ENCODE assay signal across 27 mouse cellular contexts in the genomic region with DNA sequence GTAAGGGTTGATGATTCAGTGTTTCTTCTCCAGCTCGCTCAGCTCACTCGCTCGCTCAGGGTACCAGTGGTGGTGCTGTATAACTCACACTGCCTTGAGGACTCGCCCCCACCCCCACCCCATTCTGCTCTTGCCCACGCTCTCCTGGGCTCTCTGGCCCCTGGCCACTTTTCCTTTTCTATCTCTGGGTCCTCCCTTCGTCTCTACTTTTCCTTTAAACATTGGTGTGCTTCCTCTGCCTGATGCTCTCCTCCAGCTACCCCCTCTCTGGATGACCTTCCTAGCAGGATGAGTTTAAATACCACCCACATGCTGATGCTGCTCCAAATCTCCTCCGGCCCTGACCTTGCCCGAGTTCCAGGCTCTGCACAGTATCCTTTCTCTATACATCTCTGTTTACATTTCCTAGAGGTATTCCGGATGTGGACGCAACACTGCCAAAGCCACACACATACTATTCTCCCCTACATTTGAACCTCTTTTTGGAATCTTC. TPM values are rescaled to one million over a fixed set of nuclear protein-coding genes. Genes with fewer than 3 reads are reported as not detected.
A peak's percentile ranks its signal among the peaks of the same experiment; 100 is the strongest.
DNase-seq lines count a peak whose midpoint lies in the region; ATAC-seq lines count a peak whose summit lies in the region.
"Had no signal": no experiment of that assay in that cellular context is flagged by ENCODE, and none has a peak within 500 bp of the region (broad histone marks: within the 10 kb centered on the region; RNA-seq: fewer than 3 reads in every experiment).

No protein-coding gene starts in this region.

- no peaks in the 10 kb centered on the region for H3K27me3 ChIP-seq in heart, embryonic 13.5 days (replicated peaks)
- no peaks in the 10 kb centered on the region for H3K27me3 ChIP-seq in midbrain, embryonic 11.5 days (ENCODE audit: control insufficient read depth, insufficient read depth, low read length)
- no peaks in the 10 kb centered on the region for H3K27me3 ChIP-seq in midbrain, embryonic 15.5 days (replicated peaks)
- H3K27me3 ChIP-seq: embryonic facial prominence, embryonic 13.5 days; hindbrain, embryonic 15.5 days; intestine, embryonic 15.5 days; neural tube, embryonic 15.5 days; stomach, embryonic 15.5 days had no signal

- peak overlapping the region; percentile 20; the same call in 1 of the 2 replicates for H3K27ac ChIP-seq in heart, embryonic 13.5 days (replicated peaks)
- H3K27ac ChIP-seq in midbrain, embryonic 11.5 days (ENCODE audit: low read depth, low read length): no peak overlapping the region
- no peak overlapping the region for H3K27ac ChIP-seq in midbrain, embryonic 15.5 days
- H3K27ac ChIP-seq: embryonic facial prominence, embryonic 13.5 days; gastrocnemius, adult 2 months; hindbrain, embryonic 15.5 days; intestine, embryonic 15.5 days; layer of hippocampus, adult 2 months; neural tube, embryonic 15.5 days; stomach, embryonic 15.5 days had no signal

- H3K4me1 ChIP-seq in heart, embryonic 13.5 days: peaks cover 25% of the 10 kb centered on the region
- peaks cover 24% of the 10 kb centered on the region for H3K4me1 ChIP-seq in midbrain, embryonic 11.5 days (ENCODE audit: control insufficient read depth, insufficient read depth, low read length)
- H3K4me1 ChIP-seq in midbrain, embryonic 15.5 days: peaks cover 23% of the 10 kb centered on the region

- no peak overlapping the region for H3K4me3 ChIP-seq in heart, embryonic 13.5 days
- no peak overlapping the region for H3K4me3 ChIP-seq in midbrain, embryonic 11.5 days (ENCODE audit: low read depth, low read length)
- H3K4me3 ChIP-seq in midbrain, embryonic 15.5 days: no peak overlapping the region
- H3K4me3 ChIP-seq: embryonic facial prominence, embryonic 13.5 days; erythroblast, embryonic 14.5 days; gastrocnemius, adult 2 months; hindbrain, embryonic 15.5 days; intestine, embryonic 15.5 days; layer of hippocampus, adult 2 months; limb, embryonic 10.5 days; myocyte; neural tube, embryonic 15.5 days; stomach, embryonic 15.5 days had no signal

- intact Hi-C loops in heart, postnatal 14 days (cut with DNase I): no loop called here

- 58% methylated on average over 10 of the region's 10 CpGs for WGBS in heart, embryonic 13.5 days
- WGBS in midbrain, embryonic 11.5 days: 44% methylated on average over 10 of the region's 10 CpGs
- WGBS in midbrain, embryonic 15.5 days: 52% methylated on average over 10 of the region's 10 CpGs

- no peaks in the 10 kb centered on the region for H3K36me3 ChIP-seq in heart, embryonic 13.5 days
- H3K36me3 ChIP-seq in midbrain, embryonic 11.5 days (ENCODE audit: control insufficient read depth, insufficient read depth, low read length): no peaks in the 10 kb centered on the region
- H3K36me3 ChIP-seq in midbrain, embryonic 15.5 days (replicated peaks): no peaks in the 10 kb centered on the region
- H3K36me3 ChIP-seq: embryonic facial prominence, embryonic 13.5 days; hindbrain, embryonic 15.5 days; intestine, embryonic 15.5 days; neural tube, embryonic 15.5 days; stomach, embryonic 15.5 days had no signal

- no peak for ATAC-seq in heart, embryonic 13.5 days (ENCODE audit: extremely low read depth, insufficient number of reproducible peaks, low FRiP score, low TSS enrichment)
- no peak for ATAC-seq in midbrain, embryonic 11.5 days (ENCODE audit: low FRiP score)
- ATAC-seq in midbrain, embryonic 15.5 days (replicated peaks): no peak
- ATAC-seq: forebrain, embryonic 14.5 days; intestine, embryonic 15.5 days; midbrain, embryonic 16.5 days had no signal

- no peak overlapping the region for H3K4me2 ChIP-seq in heart, embryonic 13.5 days
- H3K4me2 ChIP-seq in midbrain, embryonic 11.5 days: no peak overlapping the region
- H3K4me2 ChIP-seq in midbrain, embryonic 15.5 days: no peak overlapping the region
- H3K4me2 ChIP-seq: embryonic facial prominence, embryonic 13.5 days; hindbrain, embryonic 15.5 days; intestine, embryonic 15.5 days; neural tube, embryonic 15.5 days; stomach, embryonic 15.5 days had no signal

- peak overlapping the region; percentile 40; the same call in 1 of the 2 replicates for H3K9ac ChIP-seq in heart, embryonic 13.5 days
- no peak overlapping the region for H3K9ac ChIP-seq in midbrain, embryonic 11.5 days (ENCODE audit: low read length)
- no peak overlapping the region for H3K9ac ChIP-seq in midbrain, embryonic 15.5 days
- H3K9ac ChIP-seq: embryonic facial prominence, embryonic 13.5 days; hindbrain, embryonic 15.5 days; intestine, embryonic 15.5 days; neural tube, embryonic 15.5 days; stomach, embryonic 15.5 days had no signal

- no peaks in the 10 kb centered on the region for H3K9me3 ChIP-seq in heart, embryonic 13.5 days
- H3K9me3 ChIP-seq in midbrain, embryonic 11.5 days (ENCODE audit: control insufficient read depth, low read length): no peaks in the 10 kb centered on the region
- H3K9me3 ChIP-seq in midbrain, embryonic 15.5 days: no peaks in the 10 kb centered on the region
- H3K9me3 ChIP-seq: embryonic facial prominence, embryonic 13.5 days; hindbrain, embryonic 15.5 days; intestine, embryonic 15.5 days; limb, embryonic 10.5 days; neural tube, embryonic 15.5 days; stomach, embryonic 15.5 days had no signal

- DNase-seq in adrenal gland, adult (ENCODE audit: inconsistent age in 2 of 2, low spot score in 1 of 2): peak; percentile 50 to 74
- no peak for DNase-seq in adrenal gland, adult 8-10 months
- no peak for DNase-seq in heart, postnatal 14 days
- DNase-seq in midbrain, embryonic 11.5 days (ENCODE audit: low spot score, missing footprints): peak; percentile 71
- no peak for DNase-seq in gastrocnemius, postnatal 25 days
- DNase-seq: cerebellum, adult 18-20 months; cerebellum, postnatal 25 days; gastrocnemius, adult 2 months; heart, postnatal 36 days; kidney, adult 8-10 months; liver; lung, adult 2 months; lung, postnatal 14 days; thymus, postnatal 25 days had no signal

RNA-seq across cellular contexts. Expression of gene Msi2, which starts 2.9 kb away (rescaled TPM):
- total RNA-seq in adrenal gland, adult 8-10 months (2022): 100 to 1,000 TPM; 158 to 319 (median 228) TPM
- 16.2 and 18.8 TPM in 2 replicates for polyA plus RNA-seq in heart, embryonic 13.5 days (2015; fragmentation: Nextera tagmentation; extraction: Ambion mirVana)
- total RNA-seq in heart, postnatal 14 days (2021): 100 to 1,000 TPM; 196 to 206 TPM
- 25.7 and 27.0 TPM in 2 replicates for polyA plus RNA-seq in midbrain, embryonic 11.5 days (2014; fragmentation: Nextera tagmentation; extraction: Ambion mirVana)
- polyA plus RNA-seq in midbrain, embryonic 15.5 days (2015; fragmentation: Nextera tagmentation; extraction: Ambion mirVana): 32.0 and 33.6 TPM in 2 replicates
- 100 to 1,000 TPM; 158 TPM for total RNA-seq in gastrocnemius, postnatal 25 days (2021)

Comparison
In these comparisons a context has a peak if more than half of its experiments do, and no peak if none do; other contexts are left out.
1. DNase-seq: peak in adrenal gland, adult (2 of 2) and midbrain, embryonic 11.5 days (single experiment); none in adrenal gland, adult 8-10 months (single experiment), heart, postnatal 14 days (0 of 2) and gastrocnemius, postnatal 25 days (single experiment).